In the genomic region with DNA sequence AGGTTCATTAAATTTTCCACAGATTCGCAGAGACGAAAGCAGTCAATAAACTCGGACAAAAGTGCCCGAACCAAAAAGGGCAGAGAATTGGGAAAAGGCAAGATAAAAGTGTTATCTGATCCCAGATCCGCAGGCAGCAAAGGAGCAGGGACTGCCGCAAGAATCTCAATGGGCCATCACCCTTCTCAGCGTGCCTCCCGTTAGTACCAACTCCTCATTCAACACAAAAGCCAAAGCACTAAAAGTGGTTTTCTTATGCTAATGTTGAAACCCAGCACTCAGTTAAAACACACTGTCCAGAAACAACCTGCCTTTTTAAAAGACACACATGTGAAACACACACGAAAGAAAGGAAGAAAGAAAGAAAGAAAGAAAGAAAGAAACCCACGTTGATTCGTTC, we compare ENCODE assay signal across 12 mouse cellular contexts. TPM values are rescaled to one million over a fixed set of nuclear protein-coding genes. Genes with fewer than 3 reads are reported as not detected.
DNase-seq lines count a peak whose midpoint lies in the region; ATAC-seq lines count a peak whose summit lies in the region.
"Had no signal": no experiment of that assay in that cellular context is flagged by ENCODE, and none has a peak within 500 bp of the region (broad histone marks: within the 10 kb centered on the region; RNA-seq: fewer than 3 reads in every experiment).

No protein-coding gene starts in this region.

- no peaks in the 10 kb centered on the region for H3K9me3 ChIP-seq in kidney, embryonic 15.5 days (replicated peaks)
- H3K9me3 ChIP-seq in forebrain, embryonic 11.5 days (ENCODE audit: control insufficient read depth, low read length): no peaks in the 10 kb centered on the region
- no peaks in the 10 kb centered on the region for H3K9me3 ChIP-seq in limb, embryonic 13.5 days

- 23% methylated on average over 11 of the region's 11 CpGs for WGBS in kidney, embryonic 15.5 days
- WGBS in forebrain, embryonic 11.5 days: 1% methylated on average over 11 of the region's 11 CpGs
- WGBS in limb, embryonic 13.5 days: 6% methylated on average over 11 of the region's 11 CpGs

- H3K4me3 ChIP-seq in kidney, embryonic 15.5 days (replicated peaks): peak overlapping the region; percentile 55; the same call in 1 of the 2 replicates
- H3K4me3 ChIP-seq in forebrain, embryonic 11.5 days (ENCODE audit: low read depth, low read length): peak overlapping the region; percentile 21; the same call in 1 of the 2 replicates
- peak overlapping the region; percentile 78 for H3K4me3 ChIP-seq in limb, embryonic 13.5 days
- H3K4me3 ChIP-seq: erythroblast, embryonic 14.5 days had no signal

- H3K4me2 ChIP-seq in kidney, embryonic 15.5 days: peak overlapping the region; percentile 81
- H3K4me2 ChIP-seq in forebrain, embryonic 11.5 days (ENCODE audit: low read depth, low read length, severe bottlenecking): peak overlapping the region; percentile 59
- H3K4me2 ChIP-seq in limb, embryonic 13.5 days (replicated peaks): peak overlapping the region; percentile 84

- H3K9ac ChIP-seq in kidney, embryonic 15.5 days: no peak overlapping the region
- H3K9ac ChIP-seq in forebrain, embryonic 11.5 days (ENCODE audit: low read length): peak overlapping the region; percentile 62
- peak overlapping the region; percentile 70 for H3K9ac ChIP-seq in limb, embryonic 13.5 days

- H3K4me1 ChIP-seq in kidney, embryonic 15.5 days: peaks cover 57% of the 10 kb centered on the region
- peaks cover 25% of the 10 kb centered on the region for H3K4me1 ChIP-seq in forebrain, embryonic 11.5 days (replicated peaks; ENCODE audit: control insufficient read depth, insufficient read depth, low read length)
- H3K4me1 ChIP-seq in limb, embryonic 13.5 days: peaks cover 56% of the 10 kb centered on the region

- no peak for ATAC-seq in kidney, embryonic 15.5 days (replicated peaks; ENCODE audit: low FRiP score)
- ATAC-seq in forebrain, embryonic 11.5 days (replicated peaks; ENCODE audit: low FRiP score): no peak
- no peak for ATAC-seq in limb, embryonic 13.5 days (ENCODE audit: low FRiP score, low read depth)
- no peak for ATAC-seq in megakaryocyte-erythroid progenitor cell, adult 5-6 weeks (replicated peaks; ENCODE audit: low FRiP score, low TSS enrichment, poor library complexity, severe bottlenecking)

- peaks cover 33% of the 10 kb centered on the region for H3K27me3 ChIP-seq in kidney, embryonic 15.5 days
- no peaks in the 10 kb centered on the region for H3K27me3 ChIP-seq in forebrain, embryonic 11.5 days (ENCODE audit: control insufficient read depth, insufficient read depth, low read length)
- no peaks in the 10 kb centered on the region for H3K27me3 ChIP-seq in limb, embryonic 13.5 days

- no peak overlapping the region for H3K27ac ChIP-seq in kidney, embryonic 15.5 days
- peak overlapping the region; percentile 91 for H3K27ac ChIP-seq in forebrain, embryonic 11.5 days (ENCODE audit: low read depth, low read length)
- H3K27ac ChIP-seq in limb, embryonic 13.5 days: peak overlapping the region; percentile 81

- DNase-seq in kidney, adult 8-10 months: no peak
- peak; percentile 75 for DNase-seq in WW6 (ENCODE audit: low read depth, low spot score)
- no peak for DNase-seq in forebrain, embryonic 11.5 days (ENCODE audit: low spot score)
- DNase-seq in layer of hippocampus, postnatal 36 days: no peak
- no peak for DNase-seq in adrenal gland, adult (ENCODE audit: inconsistent age in 2 of 2, low spot score in 1 of 2)
- DNase-seq: thymus, postnatal 14 days had no signal

- no peaks in the 10 kb centered on the region for H3K36me3 ChIP-seq in kidney, embryonic 15.5 days
- H3K36me3 ChIP-seq in forebrain, embryonic 11.5 days (ENCODE audit: control insufficient read depth, insufficient read depth, low read length): no peaks in the 10 kb centered on the region
- peaks cover 4% of the 10 kb centered on the region; the same call in 1 of the 2 replicates for H3K36me3 ChIP-seq in limb, embryonic 13.5 days
- H3K36me3 ChIP-seq: G1E had no signal

RNA-seq across cellular contexts. Expression of a gene that starts 4.4 kb away (rescaled TPM):
- 4.8 and 6.5 TPM in 2 replicates for polyA plus RNA-seq in kidney, embryonic 15.5 days (2015; fragmentation: Nextera tagmentation; extraction: Ambion mirVana)
- polyA plus RNA-seq in forebrain, embryonic 11.5 days (2014; fragmentation: Nextera tagmentation; extraction: Ambion mirVana): 16.0 and 16.3 TPM in 2 replicates
- polyA plus RNA-seq in limb, embryonic 13.5 days (2015; fragmentation: Nextera tagmentation; extraction: Ambion mirVana): 17.7 and 18.2 TPM in 2 replicates
- not detected in 2 replicates for total RNA-seq in megakaryocyte-erythroid progenitor cell, adult 5-6 weeks (2014; fragmentation: Nextera tagmentation)
- total RNA-seq in megakaryocyte-erythroid progenitor cell, adult 5-6 weeks (2017): not detected in 2 replicates
- total RNA-seq in layer of hippocampus, postnatal 36 days (2021): 1 to 10 TPM; 3.1 to 5.2 TPM
- total RNA-seq: megakaryocyte progenitor cell, adult 5-6 weeks had no signal
- polyA plus RNA-seq: erythroblast, embryonic 14.5 days; G1E had no signal

Comparison
In these comparisons a context has a peak if more than half of its experiments do, and no peak if none do; other contexts are left out.
1. H3K4me3 ChIP-seq: peak in every context shown above with its lines; median percentile 78 in limb, embryonic 13.5 days; 55 in kidney, embryonic 15.5 days; 21 in forebrain, embryonic 11.5 days.